Mouse (Mus musculus): Measurements from ENCODE around the gene Tex37.
A peak's percentile ranks its signal among the peaks of the same experiment; 100 is the strongest.

Gene Tex37

DNA sequence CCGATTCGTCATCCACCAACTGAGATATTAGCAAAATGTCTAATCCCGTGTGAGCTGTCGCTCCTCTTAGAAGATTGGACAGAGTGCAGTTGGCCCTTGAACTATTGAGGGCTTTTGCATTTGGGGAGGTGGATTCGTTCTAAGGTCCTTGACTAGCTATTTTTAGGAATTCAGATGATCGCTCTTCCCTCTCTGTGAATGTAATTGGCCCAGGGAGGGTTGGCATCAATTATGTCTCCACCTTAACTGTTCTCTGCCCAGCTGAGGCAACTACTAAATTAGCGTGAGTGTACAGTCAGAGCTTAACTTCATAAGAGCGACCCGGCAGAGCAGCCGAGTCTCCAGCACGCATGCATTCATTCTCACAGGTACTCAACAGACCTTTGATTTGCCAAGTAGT lies 30.7 kb downstream of the Tex37 start:
- DNase-seq (ENCODE audit: low spot score in 2 of 2): no peak

DNA sequence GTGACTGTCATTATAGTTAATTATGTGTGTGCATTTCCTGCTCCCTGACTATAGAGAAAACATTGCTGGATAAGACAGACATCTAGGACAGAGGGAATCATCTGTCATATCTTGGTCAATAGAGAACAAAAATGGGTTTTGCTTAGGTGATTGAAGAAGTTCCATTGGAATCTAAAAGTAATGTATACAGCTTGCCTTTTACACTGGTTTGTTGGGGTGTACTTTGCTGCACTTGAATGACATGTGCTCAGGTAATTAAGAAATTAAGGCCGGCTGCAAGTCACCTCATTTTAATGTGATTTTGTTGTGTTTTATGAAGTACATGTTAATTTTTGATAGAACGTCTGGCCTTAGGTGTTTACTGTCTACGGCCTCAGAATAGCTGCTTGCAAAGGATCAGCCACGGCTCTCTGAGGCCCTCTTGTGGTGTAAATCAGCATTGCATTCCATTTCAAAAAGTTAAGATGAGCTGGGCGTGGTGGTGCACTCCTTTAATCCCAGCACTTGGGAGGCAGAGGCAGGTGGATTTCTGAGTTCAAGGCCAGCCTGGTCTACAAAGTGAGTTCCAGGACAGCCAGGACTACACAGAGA lies 37.9 kb downstream of the Tex37 start:
- DNase-seq (ENCODE audit: low spot score in 2 of 2): peak; percentile 57 to 69

DNA sequence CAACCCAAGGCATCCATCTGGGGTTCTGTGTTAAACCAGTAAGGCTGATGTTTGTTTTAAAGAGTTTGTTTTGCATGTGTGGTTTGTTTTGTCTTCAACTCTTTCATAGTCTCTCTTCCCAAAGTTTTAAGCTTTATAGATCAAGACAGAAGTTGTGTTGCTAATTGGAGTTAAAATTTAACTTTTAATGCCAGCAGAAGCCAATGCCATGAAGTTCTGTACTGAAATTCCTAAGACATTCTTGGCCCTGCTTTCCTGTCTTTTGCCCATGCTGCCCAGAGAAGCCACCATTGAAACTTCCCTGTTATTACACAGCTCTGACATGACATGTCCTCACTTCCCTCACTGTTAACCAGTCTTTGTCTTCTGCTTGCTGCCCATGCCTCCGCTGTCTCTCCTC lies 43.7 kb downstream of the Tex37 start:
- DNase-seq (ENCODE audit: low spot score in 2 of 2): no peak

DNA sequence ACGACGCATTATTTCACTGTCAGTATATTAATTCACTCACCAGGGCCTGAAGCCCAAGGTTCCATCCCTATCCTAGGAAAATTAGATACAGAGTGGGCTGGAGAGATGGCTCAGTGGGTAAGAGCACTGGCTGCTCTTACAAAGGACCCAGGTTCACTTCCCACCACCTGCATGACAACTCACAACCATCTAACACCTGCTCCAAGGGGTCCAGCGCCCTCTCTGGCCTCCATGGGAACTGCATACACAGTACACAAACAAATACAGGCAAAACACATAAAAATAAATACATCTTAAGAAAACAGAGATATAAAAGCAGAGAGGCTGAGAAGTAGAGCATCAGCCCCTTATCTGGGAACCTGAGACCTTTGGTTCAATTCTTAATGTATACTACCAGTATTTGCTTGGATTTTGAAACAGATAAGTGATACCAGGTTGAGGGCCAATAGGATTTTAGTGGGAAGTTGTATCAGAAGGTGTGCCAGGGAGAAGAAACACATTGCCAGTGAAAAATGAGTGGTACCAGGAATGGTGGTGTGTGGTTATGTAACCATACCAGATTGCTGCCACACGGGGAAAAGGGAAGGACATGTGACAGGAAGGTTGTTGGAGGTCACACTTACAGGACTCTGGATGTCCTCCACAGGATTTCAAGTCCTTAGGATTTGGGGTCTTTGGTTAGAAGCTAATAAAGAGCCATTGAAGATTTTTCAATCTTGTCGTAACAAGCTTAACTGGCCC lies 44.5 kb downstream of the Tex37 start:
- DNase-seq (ENCODE audit: low spot score in 2 of 2): no peak

DNA sequence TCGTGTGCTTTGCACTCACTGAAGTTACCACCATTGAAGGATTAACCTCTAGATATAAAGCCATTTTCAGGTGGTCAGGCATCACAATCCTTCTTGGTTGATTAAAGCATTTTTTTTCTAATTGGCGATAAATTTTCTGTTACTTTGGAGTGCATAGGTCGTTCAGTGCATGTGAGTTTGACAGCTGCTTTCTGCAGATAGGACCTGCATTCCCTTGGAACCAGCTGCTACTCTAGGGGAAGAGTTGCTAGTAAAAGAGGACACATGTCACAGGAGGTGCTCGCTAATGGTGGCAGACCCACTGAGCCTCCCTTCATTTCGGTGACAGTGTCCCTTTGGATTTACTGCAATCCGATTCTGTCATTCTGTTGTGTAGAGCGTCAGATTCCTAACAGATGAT lies 46.2 kb downstream of the Tex37 start:
- DNase-seq (ENCODE audit: low spot score in 2 of 2): no peak

DNA sequence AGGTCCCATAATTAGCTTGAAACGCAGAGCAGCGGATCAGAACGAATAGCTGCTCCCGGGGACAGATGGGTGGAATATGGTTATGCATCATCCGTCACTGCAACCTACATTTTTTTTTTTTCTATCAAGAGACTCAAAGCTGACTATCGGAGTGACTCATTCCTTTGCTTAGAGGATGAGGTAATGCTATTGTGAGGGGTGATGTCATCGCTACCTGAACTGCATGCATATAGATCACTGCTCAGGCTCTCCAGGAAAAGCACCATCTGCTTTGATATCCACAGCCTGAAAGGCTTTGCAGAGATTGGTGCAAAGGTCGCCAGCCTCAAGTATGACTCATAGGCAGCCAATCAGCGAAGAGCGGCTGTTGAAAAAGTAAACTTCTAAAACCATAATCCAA lies 46.6 kb downstream of the Tex37 start:
- DNase-seq (ENCODE audit: low spot score in 2 of 2): peak in 1 of 2 experiments; percentile 18

DNA sequence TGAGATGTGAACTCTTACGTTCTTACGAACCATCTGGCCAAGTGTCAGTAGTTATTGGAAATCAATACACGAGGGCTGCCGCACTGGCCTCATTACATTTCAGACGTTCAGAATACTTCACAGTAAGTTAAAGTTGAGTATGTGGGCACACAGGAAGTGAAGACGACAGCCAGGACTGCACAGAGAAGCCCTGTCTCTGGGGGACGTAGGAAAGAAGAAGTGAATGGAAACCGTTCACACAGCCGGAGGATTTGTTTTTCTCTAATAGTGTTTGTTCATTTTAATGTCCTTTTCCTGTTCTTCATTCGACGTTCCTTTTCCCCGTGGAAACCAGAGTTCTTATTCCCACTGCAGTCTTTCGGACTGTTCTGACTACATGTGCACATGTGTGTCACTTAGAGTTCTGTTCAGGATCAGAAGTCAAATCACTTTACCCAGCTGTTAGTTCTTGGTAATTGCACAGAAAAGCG lies 47.2 kb downstream of the Tex37 start:
- DNase-seq (ENCODE audit: low spot score in 2 of 2): peak; percentile 47 to 62

DNA sequence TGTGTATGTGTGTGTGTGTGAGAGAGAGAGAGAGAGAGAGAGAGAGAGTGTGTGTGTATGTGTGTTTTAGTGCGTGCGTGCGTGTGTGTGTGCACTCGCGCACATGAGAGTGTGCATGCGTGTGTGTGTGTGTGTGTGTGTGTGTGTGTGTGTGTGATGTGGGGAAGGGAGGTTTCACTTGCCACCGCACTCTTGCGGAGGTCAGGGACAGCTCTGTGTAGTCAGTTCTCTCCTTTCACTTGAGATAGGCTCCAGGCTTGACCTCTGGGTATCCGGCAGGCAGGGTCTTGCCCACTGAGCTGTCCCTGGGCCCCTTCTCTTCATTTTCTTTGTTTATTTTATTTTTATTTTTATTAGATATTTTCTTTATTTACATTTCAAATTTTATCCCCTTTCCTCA lies 51.4 kb downstream of the Tex37 start:
- DNase-seq (ENCODE audit: low spot score in 2 of 2): no peak

DNA sequence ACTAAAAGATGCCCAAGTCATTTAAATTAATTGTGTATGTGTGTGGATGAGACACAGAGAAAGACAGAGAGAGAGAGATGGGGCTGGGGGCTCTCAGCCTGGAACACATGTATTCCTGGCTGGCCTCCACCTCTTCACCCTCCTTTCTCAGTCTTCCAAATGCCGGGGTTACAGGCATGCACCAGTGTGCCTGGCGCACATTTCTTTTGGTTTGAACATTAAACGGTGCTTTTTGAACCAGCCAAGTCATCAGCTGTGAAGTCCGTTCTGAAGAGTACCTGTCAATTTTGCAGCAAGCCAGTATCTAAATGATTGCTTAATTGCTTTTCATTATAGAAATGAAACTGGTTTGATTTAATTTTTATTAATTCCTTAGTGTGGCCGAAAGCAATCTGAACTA lies 52.0 kb downstream of the Tex37 start:
- no peak for DNase-seq (ENCODE audit: low spot score in 2 of 2)

DNA sequence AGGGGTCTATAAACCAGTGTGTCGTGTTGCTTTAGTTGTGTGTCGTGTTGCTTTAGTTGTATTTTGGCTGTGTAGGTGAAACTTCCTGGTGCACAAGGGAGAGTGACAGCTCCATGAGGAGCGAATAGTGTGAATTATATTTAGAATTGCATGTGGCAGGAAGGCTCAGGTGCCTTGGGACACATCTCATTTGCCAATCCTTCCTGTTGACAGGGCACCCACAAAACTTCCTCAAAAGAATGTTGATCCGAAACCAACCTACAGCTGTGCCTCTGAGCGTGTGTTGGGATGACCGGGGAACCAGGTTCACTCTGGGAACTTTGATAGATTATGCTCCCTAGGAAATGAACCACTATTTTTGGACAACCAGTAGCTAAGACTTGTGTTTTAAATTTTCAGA lies 54.4 kb downstream of the Tex37 start:
- peak; percentile 52 to 63 for DNase-seq (ENCODE audit: low spot score in 2 of 2)

Data from spleen, postnatal 36 days (tissue).